Mouse (Mus musculus) activated CD4-positive, CD25-positive, alpha-beta regulatory T cell, adult 9 weeks (primary cell): ENCODE results near the gene Nrap. TPM values are rescaled to one million over a fixed set of nuclear protein-coding genes. Genes with fewer than 3 reads are reported as not detected.

Experiments
- polyA plus RNA-seq: library from polyadenylated mRNA; unstranded; fragments of 100-300 nt; shearing (Covaris generic); gene quantifications from one replicate; pipeline ENCODE4 v1.2.1, GENCODE M21; 2017

Gene Nrap
- polyA plus RNA-seq, result 0.11 TPM

GRCm38 (mm10) chr19:56389879-56390278, at the start of gene Nrap:
Nrap (minus strand) TSS chr19:56390037.

GRCm38 (mm10) chr19:56396669-56397621, 7.1 kb upstream of the Nrap start, which contains the start of gene Casp7:
Casp7 (plus strand) TSS chr19:56397129.

DNA sequence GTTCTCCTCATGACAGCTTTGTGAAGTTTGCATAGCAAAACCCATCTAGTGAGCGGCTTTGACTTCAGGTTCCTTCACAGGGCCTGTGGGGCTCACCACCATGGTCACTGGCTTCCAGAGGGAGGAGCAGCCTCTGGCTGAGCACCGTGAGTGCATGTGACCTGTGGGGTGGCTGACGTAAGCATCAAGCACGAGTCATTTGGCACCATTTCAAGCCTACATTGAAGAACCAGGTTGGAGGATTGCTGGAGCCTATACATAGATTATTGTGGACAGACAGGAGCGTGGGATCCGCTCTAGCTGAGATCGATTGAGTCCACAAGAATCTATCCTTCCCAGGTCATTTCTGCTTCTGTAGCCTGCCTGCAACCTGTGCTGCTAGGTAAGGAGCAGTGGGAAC, 103.0 kb downstream of the Nrap start, which contains the start of gene Habp2:
Gene Habp2 (plus strand): TSS at position 272 of the 400 bp plus-strand sequence.

Other genes starting within 250 kb of the Nrap start
- not detected for gene Habp2, start 102.9 kb downstream of the Nrap start, polyA plus RNA-seq
- 46.7 TPM for gene Casp7, start 7.1 kb upstream of the Nrap start, polyA plus RNA-seq
- gene Plekhs1, start 71.6 kb upstream of the Nrap start, polyA plus RNA-seq, result not detected
- 14.6 TPM for gene Dclre1a, start 158.2 kb upstream of the Nrap start, polyA plus RNA-seq
- gene Nhlrc2, start 158.2 kb upstream of the Nrap start, polyA plus RNA-seq, result 5.2 TPM